Mouse (Mus musculus) kidney, embryonic 14.5 days (tissue): ENCODE measurements around the gene Gtpbp1. TPM values are rescaled to one million over a fixed set of nuclear protein-coding genes. Genes with fewer than 3 reads are reported as not detected.

ENCODE experiments used
- ATAC-seq: fragments of 200-750 bp; cut with Nextera tagmentation; 2 replicates; pipeline ENCODE4 v1.8.0; 2017; ENCODE audit warnings: moderate number of reproducible peaks, mild to moderate bottlenecking, moderate TSS enrichment, moderate library complexity; ENCODE audit not compliant: low FRiP score, low TSS enrichment
- H3K27ac ChIP-seq: fragments of 300-500 bp; sonication (generic); 2 replicates; pipeline ENCODE4 v1.5.1; 2014; ENCODE audit warnings: low read depth, mild to moderate bottlenecking, low read length, moderate library complexity, mixed read lengths
- H3K27me3 ChIP-seq: fragments of 300-500 bp; sonication (generic); 2 replicates; pipeline ENCODE4 v1.6.1; 2014; ENCODE audit warnings: mild to moderate bottlenecking, low read length; ENCODE audit not compliant: control insufficient read depth, insufficient read depth
- H3K36me3 ChIP-seq: fragments of 300-500 bp; sonication (generic); 2 replicates; pipeline ENCODE4 v1.6.1; 2014; ENCODE audit warnings: low read length, mixed read lengths; ENCODE audit not compliant: control insufficient read depth, insufficient read depth
- H3K4me1 ChIP-seq: fragments of 300-500 bp; sonication (generic); 2 replicates; pipeline ENCODE4 v1.6.1; 2014; ENCODE audit warnings: low read length, mixed read lengths; ENCODE audit not compliant: control insufficient read depth, insufficient read depth
- H3K4me2 ChIP-seq: fragments of 300-500 bp; sonication (generic); replicated peaks from 2 replicates; pipeline ENCODE4 v1.6.1; 2014; ENCODE audit warnings: low read depth, mild to moderate bottlenecking, low read length
- H3K4me3 ChIP-seq: fragments of 300-500 bp; sonication (generic); 2 replicates; pipeline ENCODE4 v1.5.1; 2014; ENCODE audit warnings: mild to moderate bottlenecking, low read length
- H3K9ac ChIP-seq: fragments of 300-500 bp; sonication (generic); 2 replicates; pipeline ENCODE4 v1.6.1; 2014; ENCODE audit warnings: low read depth, mild to moderate bottlenecking, low read length, moderate library complexity
- H3K9me3 ChIP-seq: fragments of 300-500 bp; sonication (generic); 2 replicates; pipeline ENCODE4 v1.6.1; 2016; ENCODE audit warnings: low read length; ENCODE audit not compliant: control insufficient read depth
- WGBS: fragments of 180-500 bp; shearing (Covaris S2); extraction: QIAGEN DNeasy Blood & Tissue Kit; methylation state at CpG from one replicate; pipeline ENCODE4 v1.1.7; 2014; 5-methylcytosine and 5-hydroxymethylcytosine counted together
- polyA plus RNA-seq: library from polyadenylated mRNA; unstranded; fragments of >200 nt; fragmentation: Nextera tagmentation; extraction: Ambion mirVana; gene quantifications from 2 replicates; pipeline ENCODE4 v1.2.1, GENCODE M21; 2014

Gtpbp1 gene
- polyA plus RNA-seq, 1 experiment from 2014 or later, result 31.6 TPM

DNA sequence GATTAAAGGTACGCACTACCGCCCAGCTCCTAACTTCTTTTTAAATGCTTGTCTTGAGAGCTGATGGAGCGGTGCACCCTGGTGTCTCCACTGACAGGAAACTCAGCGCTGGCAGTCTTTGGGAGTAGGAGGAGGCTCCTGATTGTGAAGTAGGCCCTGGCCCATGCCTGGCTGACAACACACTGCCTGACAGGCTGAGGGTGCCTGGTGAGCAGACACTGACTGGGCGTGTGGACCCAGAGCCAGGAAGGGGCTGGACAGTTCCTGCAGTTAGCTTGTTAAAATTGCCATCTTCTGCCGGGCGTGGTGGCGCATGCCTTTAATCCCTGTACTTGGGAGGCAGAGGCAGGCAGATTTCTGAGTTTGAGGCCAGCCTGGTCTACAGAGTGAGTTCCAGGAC lies 59.6 kb downstream of the Gtpbp1 start:
- no peak for ATAC-seq
- H3K4me1 ChIP-seq, result no peaks in the 10 kb centered on the region
- WGBS, result 88% methylated on average over 8 of the region's 8 CpGs
- H3K9me3 ChIP-seq, result no peaks in the 10 kb centered on the region
- H3K27me3 ChIP-seq, result no peaks in the 10 kb centered on the region
- H3K9ac ChIP-seq, result no peak overlapping the region
- H3K4me2 ChIP-seq, result no peak overlapping the region
- no peaks in the 10 kb centered on the region for H3K36me3 ChIP-seq
- no peak overlapping the region for H3K4me3 ChIP-seq
- no peak overlapping the region for H3K27ac ChIP-seq

DNA sequence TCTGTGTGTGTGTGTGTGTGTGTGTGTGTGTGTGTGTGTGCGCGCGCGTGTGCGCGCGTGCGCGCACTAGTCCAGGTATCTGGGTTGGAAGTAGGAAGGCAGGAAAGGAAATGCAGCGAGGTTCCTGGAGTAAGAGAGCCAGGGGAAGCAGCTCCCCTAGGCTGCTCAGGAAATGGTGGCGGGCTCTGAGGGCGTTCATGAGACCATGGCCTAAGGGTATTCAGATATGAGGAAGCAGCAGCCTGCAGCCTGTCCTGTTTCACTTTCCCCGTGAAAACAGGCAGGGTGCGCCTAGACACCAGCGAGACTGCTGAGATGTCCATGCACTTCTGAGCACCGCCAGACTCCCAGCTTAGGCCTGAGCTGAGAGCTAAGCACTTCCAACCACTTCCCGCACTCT lies 61.1 kb downstream of the Gtpbp1 start:
- WGBS, result 84% methylated on average over 17 of the region's 17 CpGs

DNA sequence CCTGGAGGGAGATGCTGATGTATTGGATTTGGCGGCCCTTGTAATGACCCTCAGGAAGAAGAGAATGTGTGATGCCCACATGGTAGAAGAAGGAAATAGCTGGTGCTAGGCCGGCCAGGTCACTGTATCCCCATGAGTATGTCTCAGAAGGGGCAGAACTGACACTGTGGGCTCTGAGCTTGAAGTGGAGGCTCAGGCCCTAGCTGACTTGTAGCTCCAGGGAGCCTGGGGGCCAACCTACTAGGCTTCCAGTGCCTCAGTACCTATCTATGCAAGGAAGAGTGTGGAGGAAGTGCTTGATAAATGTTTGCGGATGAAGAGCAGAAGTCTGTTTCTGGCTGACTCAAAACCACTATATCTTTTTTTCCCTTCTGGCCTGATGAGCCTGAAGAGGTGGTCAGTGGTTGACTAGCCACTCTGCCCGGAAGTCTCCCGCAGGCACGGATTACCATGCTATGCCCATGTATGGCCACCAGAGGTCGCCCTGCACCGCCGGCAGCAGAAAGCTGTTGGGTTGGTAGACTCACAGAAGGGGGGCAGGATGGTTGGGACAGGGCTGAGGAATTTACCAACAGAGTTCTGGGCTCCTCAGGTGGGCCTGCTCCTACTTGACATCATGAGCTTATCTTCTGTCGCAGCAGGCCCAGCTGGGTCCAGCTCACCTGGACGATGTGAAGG lies 62.2 kb downstream of the Gtpbp1 start:
- H3K36me3 ChIP-seq, result no peaks in the 10 kb centered on the region
- H3K27ac ChIP-seq, result no peak overlapping the region; the same call in 1 of the 2 replicates
- H3K4me1 ChIP-seq, result no peaks in the 10 kb centered on the region
- no peak overlapping the region for H3K4me3 ChIP-seq
- H3K4me2 ChIP-seq, result no peak overlapping the region
- 25% methylated on average over 11 of the region's 11 CpGs for WGBS
- peak; percentile 53; the same call in 1 of the 2 replicates for ATAC-seq
- no peaks in the 10 kb centered on the region for H3K9me3 ChIP-seq
- no peaks in the 10 kb centered on the region for H3K27me3 ChIP-seq
- H3K9ac ChIP-seq, result no peak overlapping the region

More for the DNA sequence above, 61.1 kb downstream of the Gtpbp1 start:
- Histone ChIP-seq H3K4me2 (no peak overlapping the region), H3K4me1 (no peaks in the 10 kb centered on the region), H3K9ac (no peak overlapping the region), H3K27ac (no peak overlapping the region), H3K9me3 (no peaks in the 10 kb centered on the region), H3K4me3 (no peak overlapping the region), H3K36me3 (no peaks in the 10 kb centered on the region), H3K27me3 (no peaks in the 10 kb centered on the region)
- no peak for ATAC-seq

DNA sequence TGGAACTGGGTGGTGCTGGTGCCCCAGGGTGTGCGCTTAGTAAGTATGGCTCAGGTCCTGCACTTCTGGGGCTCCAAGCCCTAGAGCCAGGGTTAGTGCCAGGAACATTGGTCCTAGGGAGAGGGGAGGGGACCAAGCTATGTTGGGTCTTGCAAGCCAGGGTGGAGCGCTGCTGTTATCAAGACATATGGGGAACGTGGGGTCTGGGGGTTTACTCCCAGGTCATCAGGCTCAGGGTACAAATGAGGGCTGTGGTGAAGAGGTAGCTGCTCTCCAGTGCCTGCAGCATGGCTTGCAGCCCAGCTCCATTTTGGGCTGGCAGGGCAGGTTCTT lies 62.7 kb downstream of the Gtpbp1 start:
- no peak overlapping the region for H3K4me2 ChIP-seq
- H3K36me3 ChIP-seq, result no peaks in the 10 kb centered on the region
- H3K9me3 ChIP-seq, result no peaks in the 10 kb centered on the region
- H3K9ac ChIP-seq, result no peak overlapping the region
- H3K27me3 ChIP-seq, result no peaks in the 10 kb centered on the region
- peak; percentile 17; the same call in 1 of the 2 replicates for ATAC-seq
- H3K4me3 ChIP-seq, result no peak overlapping the region
- H3K27ac ChIP-seq, result no peak overlapping the region
- H3K4me1 ChIP-seq, result no peaks in the 10 kb centered on the region
- whole genome bisulfite sequencing, result 90% methylated on average over 3 of the region's 3 CpGs

DNA sequence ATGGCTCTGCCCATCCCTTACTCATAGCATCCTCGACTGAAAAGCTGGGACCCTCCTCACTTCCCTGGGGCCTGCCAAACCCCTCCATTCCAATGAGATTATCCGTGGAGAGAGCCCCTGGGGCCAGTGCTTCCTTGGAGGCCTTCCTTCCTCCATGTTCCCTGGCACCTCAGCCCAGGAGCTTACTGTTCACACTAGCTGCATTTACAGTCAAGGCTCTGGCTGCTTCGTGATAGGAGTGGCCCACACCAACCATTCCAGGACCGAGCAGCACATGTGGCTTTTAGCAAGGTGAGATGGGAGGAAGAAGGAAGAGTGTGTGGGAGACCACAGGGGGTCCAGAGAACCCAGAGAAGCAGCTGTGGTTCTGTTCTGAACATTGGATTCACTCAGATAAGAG lies 63.2 kb downstream of the Gtpbp1 start:
- H3K27me3 ChIP-seq, result no peaks in the 10 kb centered on the region
- H3K4me1 ChIP-seq, result no peaks in the 10 kb centered on the region
- no peak overlapping the region for H3K4me3 ChIP-seq
- H3K9me3 ChIP-seq, result no peaks in the 10 kb centered on the region
- WGBS, result 64% methylated on average over 4 of the region's 4 CpGs
- no peak overlapping the region for H3K4me2 ChIP-seq
- H3K36me3 ChIP-seq, result no peaks in the 10 kb centered on the region
- no peak overlapping the region for H3K27ac ChIP-seq
- ATAC-seq, result no peak
- H3K9ac ChIP-seq, result no peak overlapping the region

DNA sequence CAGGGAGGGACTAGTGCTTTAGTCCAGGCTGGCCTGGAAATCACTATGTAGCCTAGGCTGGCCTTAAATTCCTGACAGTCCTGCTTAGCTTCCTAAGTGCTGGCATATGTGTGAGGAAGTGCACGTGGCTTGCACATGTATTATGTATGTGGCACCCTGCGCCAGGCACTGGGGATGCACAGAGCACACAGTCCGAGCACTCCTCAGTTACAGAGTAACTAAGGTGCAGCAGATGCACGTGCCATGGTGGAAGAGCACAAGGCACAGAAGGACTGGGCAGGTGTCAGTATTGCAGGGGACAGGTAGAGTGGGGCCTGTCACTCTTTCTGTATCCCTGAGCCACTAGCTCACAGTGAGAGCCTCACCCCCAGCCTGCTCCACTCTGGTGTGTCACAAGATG lies 64.5 kb downstream of the Gtpbp1 start:
- H3K4me3 ChIP-seq, result no peak overlapping the region
- no peak overlapping the region for H3K27ac ChIP-seq
- WGBS, result 83% methylated on average over 4 of the region's 4 CpGs
- no peaks in the 10 kb centered on the region for H3K4me1 ChIP-seq
- no peaks in the 10 kb centered on the region for H3K9me3 ChIP-seq
- H3K4me2 ChIP-seq, result no peak overlapping the region
- no peaks in the 10 kb centered on the region for H3K27me3 ChIP-seq
- ATAC-seq, result no peak
- no peak overlapping the region for H3K9ac ChIP-seq
- H3K36me3 ChIP-seq, result no peaks in the 10 kb centered on the region

DNA sequence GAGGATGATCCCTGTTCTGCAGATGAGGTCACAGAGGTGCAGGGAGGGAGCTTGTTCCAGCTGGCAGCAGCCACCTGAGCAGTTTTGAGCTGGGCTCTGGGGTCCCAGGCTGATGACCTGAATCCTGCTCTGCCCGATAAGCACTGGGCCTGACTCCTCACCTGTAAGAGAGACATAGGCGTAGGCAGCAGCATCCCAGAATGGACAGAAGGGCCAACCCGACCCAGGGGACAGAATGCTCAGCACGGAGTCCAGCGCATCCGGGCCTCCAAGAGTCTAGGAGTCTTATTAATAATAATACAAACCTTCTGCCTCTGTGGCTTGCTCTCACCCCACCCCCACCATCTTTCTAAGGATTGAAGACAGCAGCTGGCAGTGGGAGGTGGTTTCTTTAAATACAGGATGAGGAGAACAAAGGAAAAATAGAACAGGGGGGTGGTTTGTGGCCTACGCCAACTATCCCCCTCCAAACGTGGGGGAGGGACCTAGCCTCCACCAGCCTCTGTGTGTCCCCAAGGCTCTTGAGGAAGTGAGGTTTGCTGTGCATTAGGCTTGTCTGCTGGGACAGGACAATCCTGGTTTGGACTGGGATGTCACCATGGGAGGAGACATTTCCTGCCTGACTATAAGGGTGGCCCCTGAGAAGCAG lies 65.5 kb downstream of the Gtpbp1 start:
- Histone ChIP-seq H3K4me3 (no peak overlapping the region), H3K36me3 (no peaks in the 10 kb centered on the region), H3K27ac (no peak overlapping the region), H3K4me1 (no peaks in the 10 kb centered on the region), H3K9ac (no peak overlapping the region), H3K4me2 (no peak overlapping the region), H3K9me3 (no peaks in the 10 kb centered on the region), H3K27me3 (no peaks in the 10 kb centered on the region)
- 74% methylated on average over 8 of the region's 8 CpGs for WGBS
- no peak for ATAC-seq

DNA sequence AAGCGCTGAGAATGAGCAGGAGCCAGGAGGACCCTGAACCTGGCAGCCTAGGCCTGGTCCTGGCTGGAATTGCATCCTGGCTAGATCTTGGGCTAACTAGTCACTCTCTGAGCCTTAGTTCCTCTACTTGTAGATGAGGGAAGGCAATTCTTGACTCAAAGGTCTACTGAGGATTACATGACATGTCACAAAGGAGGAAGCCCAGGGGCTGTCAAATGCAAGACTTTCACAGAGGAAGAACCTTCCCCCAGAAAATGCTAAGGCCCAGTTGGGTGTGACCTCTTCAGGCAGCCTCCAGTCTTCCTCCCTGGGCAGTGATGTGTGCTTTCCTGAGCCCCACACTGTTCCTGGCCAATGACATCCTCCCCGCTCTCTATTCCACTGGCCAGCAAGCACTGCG lies 66.5 kb downstream of the Gtpbp1 start:
- H3K27me3 ChIP-seq, result no peaks in the 10 kb centered on the region
- H3K4me1 ChIP-seq, result no peaks in the 10 kb centered on the region
- H3K27ac ChIP-seq, result no peak overlapping the region
- H3K4me3 ChIP-seq, result no peak overlapping the region
- no peak for ATAC-seq
- H3K36me3 ChIP-seq, result peaks cover 7% of the 10 kb centered on the region; the same call in 1 of the 2 replicates
- H3K4me2 ChIP-seq, result no peak overlapping the region
- no peak overlapping the region for H3K9ac ChIP-seq
- H3K9me3 ChIP-seq, result no peaks in the 10 kb centered on the region
- 97% methylated on average over 3 of the region's 3 CpGs for WGBS

DNA sequence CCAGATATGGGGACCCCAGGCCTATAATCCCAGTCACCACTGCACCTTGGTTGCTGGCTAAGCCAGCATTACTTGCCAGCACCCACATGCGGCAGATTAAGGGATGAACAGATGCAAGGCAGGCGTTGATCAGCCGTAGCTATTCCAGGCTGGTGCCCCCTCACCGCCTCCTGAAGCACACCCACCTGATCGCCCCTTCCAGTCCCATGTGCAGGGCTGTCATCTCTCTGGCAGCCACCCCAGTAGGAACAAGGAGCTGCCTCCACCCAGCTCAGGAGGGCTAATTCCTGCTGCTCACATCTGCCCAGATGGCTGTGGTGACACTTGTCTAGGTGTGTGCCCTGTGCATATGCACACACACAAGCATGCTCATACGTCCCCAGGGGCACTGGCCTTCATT lies 70.3 kb downstream of the Gtpbp1 start:
- no peaks in the 10 kb centered on the region for H3K27me3 ChIP-seq
- no peaks in the 10 kb centered on the region for H3K9me3 ChIP-seq
- H3K36me3 ChIP-seq, result peaks cover 30% of the 10 kb centered on the region
- no peak overlapping the region for H3K4me2 ChIP-seq
- no peak overlapping the region for H3K27ac ChIP-seq
- no peak overlapping the region for H3K9ac ChIP-seq
- no peak overlapping the region for H3K4me3 ChIP-seq
- WGBS, result 91% methylated on average over 6 of the region's 6 CpGs
- ATAC-seq, result no peak
- H3K4me1 ChIP-seq, result no peaks in the 10 kb centered on the region
